Mouse (Mus musculus): ENCODE measurements at regions not wholly inside any gene's neighbourhood (a gene's known extent, or its start where the extent isn't known, plus 50 kb on each side); places are given as distances from the start of the nearest gene placed in this dataset.

- H3K9ac ChIP-seq (replicated peaks; ENCODE audit: low read length) = no peak overlapping the region
- no peaks in the 10 kb centered on the region for H3K36me3 ChIP-seq (ENCODE audit: insufficient read depth, low read length)
- ATAC-seq (no peak), DNase-seq (ENCODE audit: low spot score) (peak; percentile 25)
- WGBS = 76% methylated on average over 2 of the region's 2 CpGs
- no peak overlapping the region for H3K4me3 ChIP-seq (ENCODE audit: low read length)
- H3K9me3 ChIP-seq (ENCODE audit: low read length) = no peaks in the 10 kb centered on the region
- no peak overlapping the region for H3K27ac ChIP-seq
- no peak for TF ChIP-seq CTCF (IDR thresholded peaks at IDR 0.05; ENCODE audit: low read depth)
- H3K4me2 ChIP-seq (ENCODE audit: low read depth, low read length) = no peak overlapping the region
- 0 out of 2 replicates have a peak, but pooled peaks cover 4% of the 10 kb centered on the region for H3K4me1 ChIP-seq (ENCODE audit: insufficient read depth, low read length)
- no peaks in the 10 kb centered on the region for H3K27me3 ChIP-seq (ENCODE audit: insufficient read depth, low read length)
These were observed 374.9 kb downstream of the Med10 start for GRCm38 (mm10) chr13:70177066-70177465.

DNA sequence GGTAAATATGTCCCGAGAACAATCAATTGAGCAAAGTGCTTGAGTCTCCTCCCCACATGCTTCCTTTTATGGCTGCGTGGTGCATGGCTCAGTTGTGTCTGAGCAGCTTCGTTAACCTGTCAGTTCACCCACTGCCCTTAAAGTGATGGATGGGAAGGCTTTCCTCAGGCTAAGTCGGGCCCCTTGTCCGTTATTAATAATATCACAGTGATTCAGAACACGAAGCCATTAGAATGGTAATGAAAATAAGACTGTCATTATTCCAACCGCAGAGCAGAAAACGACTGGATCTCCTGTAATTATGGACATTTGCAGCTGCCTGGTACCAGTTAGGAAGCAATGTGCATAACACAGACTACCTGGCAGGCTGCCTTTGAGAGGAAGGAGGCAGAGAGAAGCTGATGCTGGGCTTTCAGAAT is 375.9 kb downstream of the Med10 start:
- 38% methylated on average over 8 of the region's 8 CpGs for WGBS
- Histone ChIP-seq H3K36me3 (ENCODE audit: insufficient read depth, low read length) (no peaks in the 10 kb centered on the region), H3K4me2 (ENCODE audit: low read depth, low read length) (no peak overlapping the region), H3K27ac (peak overlapping the region; percentile 7; the same call in 1 of the 2 replicates), H3K4me1 (ENCODE audit: insufficient read depth, low read length) (0 out of 2 replicates have a peak, but pooled peaks cover 4% of the 10 kb centered on the region), H3K4me3 (ENCODE audit: low read length) (no peak overlapping the region), H3K9me3 (ENCODE audit: low read length) (no peaks in the 10 kb centered on the region), H3K9ac (replicated peaks; ENCODE audit: low read length) (no peak overlapping the region), H3K27me3 (ENCODE audit: insufficient read depth, low read length) (no peaks in the 10 kb centered on the region)
- TF ChIP-seq CTCF (IDR thresholded peaks at IDR 0.05; ENCODE audit: low read depth) = no peak
- ATAC-seq (peak; percentile 56; the same call in 1 of the 2 replicates), DNase-seq (ENCODE audit: low spot score) (peak; percentile 42)

- Histone ChIP-seq H3K27me3 (ENCODE audit: insufficient read depth, low read length) (no peaks in the 10 kb centered on the region), H3K9ac (replicated peaks; ENCODE audit: low read length) (no peak overlapping the region), H3K27ac (no peak overlapping the region), H3K4me1 (ENCODE audit: insufficient read depth, low read length) (no peaks in the 10 kb centered on the region), H3K4me2 (ENCODE audit: low read depth, low read length) (no peak overlapping the region), H3K9me3 (ENCODE audit: low read length) (no peaks in the 10 kb centered on the region), H3K36me3 (ENCODE audit: insufficient read depth, low read length) (no peaks in the 10 kb centered on the region), H3K4me3 (ENCODE audit: low read length) (no peak overlapping the region)
- 80% methylated on average over 4 of the region's 4 CpGs for WGBS
- no peak for ATAC-seq
- DNase-seq (ENCODE audit: low spot score) = no peak
- TF ChIP-seq CTCF (IDR thresholded peaks at IDR 0.05; ENCODE audit: low read depth) = no peak
These were observed 388.8 kb downstream of the Med10 start for GRCm38 (mm10) chr13:70190978-70191377.

DNA sequence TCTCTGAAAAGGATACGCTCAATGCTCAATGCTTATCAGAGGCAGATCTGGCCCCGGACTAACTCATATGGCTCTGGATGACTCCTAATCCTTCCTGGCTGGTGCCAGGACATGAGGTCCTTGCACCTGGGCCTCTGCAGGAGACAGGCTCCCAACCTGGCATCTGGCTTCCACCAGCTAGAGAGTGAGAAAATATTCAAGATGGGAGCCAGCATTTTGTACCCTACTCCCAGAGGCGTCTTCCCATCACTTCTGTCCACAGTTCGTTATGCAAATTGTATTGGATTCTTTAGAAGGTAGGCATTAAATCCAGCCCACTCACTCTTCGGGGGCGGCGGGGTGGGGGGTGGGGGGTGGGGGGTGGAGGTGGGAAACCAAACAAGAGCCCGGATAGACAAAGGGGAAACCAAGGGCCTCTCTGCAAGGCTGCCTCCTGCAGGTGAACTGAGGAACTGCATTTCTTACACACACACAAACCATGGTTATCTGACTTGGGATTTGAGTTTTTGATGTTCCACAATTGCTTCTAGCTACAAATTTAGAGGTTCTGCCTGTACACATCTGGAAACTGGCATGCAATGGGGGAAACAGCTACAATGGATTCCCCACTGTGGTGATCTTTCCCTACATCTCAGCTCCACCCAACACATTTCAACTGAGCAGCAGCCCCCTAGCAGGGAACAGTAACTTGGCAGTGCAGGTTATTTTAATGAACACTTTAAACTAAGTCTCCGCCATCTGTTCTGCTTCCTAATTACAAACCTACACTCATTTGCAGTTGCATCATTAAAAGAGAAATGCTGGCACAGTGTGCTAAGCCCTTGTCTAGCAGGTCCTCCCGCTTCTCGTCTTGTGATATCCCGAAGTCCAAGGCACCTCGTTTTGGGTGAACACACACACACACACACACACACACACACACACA is 390.2 kb downstream of the Med10 start:
- H3K36me3 ChIP-seq (ENCODE audit: insufficient read depth, low read length) = no peaks in the 10 kb centered on the region
- ATAC-seq (0 out of 2 replicates have a peak, but pooled peaks have one; percentile 51), DNase-seq (ENCODE audit: low spot score) (peak; percentile 61)
- no peaks in the 10 kb centered on the region for H3K27me3 ChIP-seq (ENCODE audit: insufficient read depth, low read length)
- no peak overlapping the region for H3K27ac ChIP-seq
- no peak overlapping the region for H3K9ac ChIP-seq (replicated peaks; ENCODE audit: low read length)
- H3K4me3 ChIP-seq (ENCODE audit: low read length) = no peak overlapping the region
- H3K4me1 ChIP-seq (ENCODE audit: insufficient read depth, low read length) = no peaks in the 10 kb centered on the region
- no peaks in the 10 kb centered on the region for H3K9me3 ChIP-seq (ENCODE audit: low read length)
- WGBS = 59% methylated on average over 13 of the region's 13 CpGs
- TF ChIP-seq CTCF (IDR thresholded peaks at IDR 0.05; ENCODE audit: low read depth) = peak; percentile 47
- no peak overlapping the region for H3K4me2 ChIP-seq (ENCODE audit: low read depth, low read length)

- Histone ChIP-seq H3K9me3 (ENCODE audit: low read length) (no peaks in the 10 kb centered on the region), H3K4me1 (ENCODE audit: insufficient read depth, low read length) (no peaks in the 10 kb centered on the region), H3K4me2 (ENCODE audit: low read depth, low read length) (no peak overlapping the region), H3K36me3 (ENCODE audit: insufficient read depth, low read length) (no peaks in the 10 kb centered on the region), H3K27ac (no peak overlapping the region), H3K9ac (replicated peaks; ENCODE audit: low read length) (no peak overlapping the region), H3K4me3 (ENCODE audit: low read length) (no peak overlapping the region), H3K27me3 (ENCODE audit: insufficient read depth, low read length) (no peaks in the 10 kb centered on the region)
- no peak for TF ChIP-seq CTCF (IDR thresholded peaks at IDR 0.05; ENCODE audit: low read depth)
- no peak for DNase-seq (ENCODE audit: low spot score)
- no peak for ATAC-seq
- 78% methylated on average over 9 of the region's 9 CpGs for WGBS
These were observed 391.1 kb downstream of the Med10 start for GRCm38 (mm10) chr13:70193270-70193669.

- no peak overlapping the region for H3K4me3 ChIP-seq (ENCODE audit: low read length)
These were observed 393.7 kb downstream of the Med10 start for GRCm38 (mm10) chr13:70195854-70196253.

DNA sequence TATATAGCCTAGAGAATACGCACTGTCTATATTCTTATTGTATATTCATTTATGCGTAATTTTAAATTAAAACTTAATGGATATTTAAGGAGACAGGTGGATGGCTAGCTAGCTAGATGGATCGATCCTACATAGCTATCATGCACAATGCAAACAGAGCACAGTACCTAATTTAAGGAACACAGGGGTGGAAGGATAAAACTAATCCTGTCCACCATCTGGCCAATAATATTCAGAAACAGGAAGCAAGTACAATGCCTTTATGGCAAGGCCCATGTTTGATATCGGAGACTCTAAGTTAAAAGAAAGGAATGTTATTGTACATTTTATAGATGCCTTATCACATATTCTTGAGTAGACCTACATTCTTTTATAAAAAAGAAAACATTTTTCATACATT is 396.4 kb downstream of the Med10 start:
- H3K36me3 ChIP-seq (ENCODE audit: insufficient read depth, low read length) = no peaks in the 10 kb centered on the region
- TF ChIP-seq CTCF (IDR thresholded peaks at IDR 0.05; ENCODE audit: low read depth) = no peak
- H3K27ac ChIP-seq = no peak overlapping the region
- ATAC-seq (no peak), DNase-seq (ENCODE audit: low spot score) (no peak)
- no peaks in the 10 kb centered on the region for H3K4me1 ChIP-seq (ENCODE audit: insufficient read depth, low read length)
- no peak overlapping the region for H3K4me3 ChIP-seq (ENCODE audit: low read length)
- WGBS = 82% methylated on average over 4 of the region's 4 CpGs
- no peak overlapping the region for H3K9ac ChIP-seq (replicated peaks; ENCODE audit: low read length)
- H3K4me2 ChIP-seq (ENCODE audit: low read depth, low read length) = no peak overlapping the region
- no peaks in the 10 kb centered on the region for H3K9me3 ChIP-seq (ENCODE audit: low read length)
- no peaks in the 10 kb centered on the region for H3K27me3 ChIP-seq (ENCODE audit: insufficient read depth, low read length)

More at GRCm38 (mm10) chr13:70195854-70196253, 393.7 kb downstream of the Med10 start:
- 82% methylated on average over 4 of the region's 4 CpGs for WGBS
- no peak for TF ChIP-seq CTCF (IDR thresholded peaks at IDR 0.05; ENCODE audit: low read depth)
- no peaks in the 10 kb centered on the region for H3K4me1 ChIP-seq (ENCODE audit: insufficient read depth, low read length)
- H3K9ac ChIP-seq (replicated peaks; ENCODE audit: low read length) = no peak overlapping the region
- no peak for ATAC-seq
- H3K27ac ChIP-seq = no peak overlapping the region
- H3K4me2 ChIP-seq (ENCODE audit: low read depth, low read length) = no peak overlapping the region
- no peaks in the 10 kb centered on the region for H3K36me3 ChIP-seq (ENCODE audit: insufficient read depth, low read length)
- no peaks in the 10 kb centered on the region for H3K27me3 ChIP-seq (ENCODE audit: insufficient read depth, low read length)
- DNase-seq (ENCODE audit: low spot score) = no peak
- H3K9me3 ChIP-seq (ENCODE audit: low read length) = no peaks in the 10 kb centered on the region
